8 mouse cellular contexts compared by ENCODE assay signal in the genomic region with DNA sequence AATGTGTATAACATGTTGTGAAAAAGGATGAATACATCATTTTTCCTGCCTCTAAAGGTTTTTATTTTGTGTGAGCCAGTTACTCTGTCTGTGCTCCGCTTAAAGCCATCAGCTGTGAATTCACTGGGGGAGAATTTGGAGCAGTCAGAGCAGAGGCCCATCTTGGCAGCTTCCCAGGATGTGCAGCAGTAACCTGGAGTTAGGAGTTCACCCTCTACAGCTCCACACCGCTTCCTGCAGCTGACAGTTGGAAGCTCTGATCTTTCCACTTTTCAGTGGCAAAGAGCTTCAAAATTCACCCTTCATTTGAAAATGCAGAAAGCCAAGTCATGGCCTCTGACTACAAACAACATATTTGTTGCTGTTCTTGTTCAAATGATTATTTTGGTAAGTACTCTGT.
DNase-seq lines count a peak whose midpoint lies in the region.

No protein-coding gene starts in this region.

- intact Hi-C loops in left cerebral cortex, postnatal 4 days (cut with DNase I) = no loop called here
- intact Hi-C loops in gastrocnemius, postnatal 14 days (cut with DNase I; ENCODE audit: low total_unique reads) = no loop called here

- peak; percentile 69 for DNase-seq in left cerebral cortex, postnatal 4 days
- no peak for DNase-seq in left cerebral cortex, adult 11 months (ENCODE audit: low spot score)
- DNase-seq in adrenal gland, postnatal 25 days = peak; percentile 29
- DNase-seq in gastrocnemius, postnatal 14 days = peak; percentile 68
- peak; percentile 57 to 76 for DNase-seq in kidney, postnatal 36 days
- no peak for DNase-seq in layer of hippocampus, postnatal 25 days (ENCODE audit: extremely low spot score in 1 of 2, low spot score in 1 of 2)
- no peak for DNase-seq in layer of hippocampus, adult 9-11 months
- no peak for DNase-seq in right cerebral cortex, postnatal 36 days (ENCODE audit: low spot score in 2 of 2)

Comparison
In these comparisons a context has a peak if more than half of its experiments do, and no peak if none do; other contexts are left out.
1. DNase-seq: peak in left cerebral cortex, postnatal 4 days (single experiment), adrenal gland, postnatal 25 days (single experiment), gastrocnemius, postnatal 14 days (single experiment) and kidney, postnatal 36 days (2 of 2); none in left cerebral cortex, adult 11 months (single experiment), layer of hippocampus, postnatal 25 days (0 of 2), layer of hippocampus, adult 9-11 months (single experiment) and right cerebral cortex, postnatal 36 days (0 of 2).